Mouse (Mus musculus) forebrain, embryonic 10.5 days (tissue): Measurements from ENCODE around the gene 6030445D17Rik. TPM values are rescaled to one million over a fixed set of nuclear protein-coding genes. Genes with fewer than 3 reads are reported as not detected.
A peak's percentile ranks its signal among the peaks of the same experiment; 100 is the strongest.

Source experiments
- DNase-seq: peaks from one replicate; pipeline ENCODE4 v3.0.0-alpha.2; 2017; ENCODE audit warnings: low spot score; ENCODE audit errors: extremely low spot score
- H3K27ac ChIP-seq: fragments of 300-500 bp; sonication (generic); 2 replicates; pipeline ENCODE4 v1.5.1; 2016; ENCODE audit warnings: mild to moderate bottlenecking
- H3K27me3 ChIP-seq: fragments of 300-500 bp; sonication (generic); 2 replicates; pipeline ENCODE4 v1.6.1; 2016; ENCODE audit warnings: mild to moderate bottlenecking; ENCODE audit not compliant: poor library complexity, severe bottlenecking
- H3K36me3 ChIP-seq: fragments of 300-500 bp; sonication (generic); replicated peaks from 2 replicates; pipeline ENCODE4 v1.6.1; 2016; ENCODE audit warnings: mild to moderate bottlenecking, moderate library complexity
- H3K4me1 ChIP-seq: fragments of 300-500 bp; sonication (generic); 2 replicates; pipeline ENCODE4 v1.6.1; 2016
- H3K4me3 ChIP-seq: fragments of 300-500 bp; sonication (generic); 2 replicates; pipeline ENCODE4 v1.5.1; 2016; ENCODE audit warnings: mild to moderate bottlenecking, moderate library complexity
- H3K9me3 ChIP-seq: fragments of 300-500 bp; sonication (generic); 2 replicates; pipeline ENCODE4 v1.6.1; 2016; ENCODE audit warnings: mild to moderate bottlenecking, moderate library complexity
- WGBS: fragments of 180-500 bp; shearing (Covaris S2); methylation state at CpG from one replicate; pipeline ENCODE4 v1.1.7; 2016; 5-methylcytosine and 5-hydroxymethylcytosine counted together
- polyA plus RNA-seq: library from polyadenylated mRNA; unstranded; fragments of >200 nt; fragmentation: Nextera tagmentation; extraction: Ambion mirVana; gene quantifications from 2 replicates; pipeline ENCODE4 v1.2.1, GENCODE M21; 2016

Gene 6030445D17Rik
- 0.07 and 0.32 TPM in 2 replicates for polyA plus RNA-seq

- Histone ChIP-seq H3K36me3 (no peaks in the 10 kb centered on the region), H3K4me1 (peaks cover 35% of the 10 kb centered on the region), H3K27me3 (peaks cover 61% of the 10 kb centered on the region), H3K27ac (peak within 1 kb of the TSS; percentile 85), H3K9me3 (no peaks in the 10 kb centered on the region), H3K4me3 (peak within 1 kb of the TSS; percentile 76)
- peak; percentile 72 for DNase-seq
- WGBS: under 1% methylated on average over 64 of the region's 64 CpGs
These were observed at the start of gene 6030445D17Rik for GRCm38 (mm10) chr4:136462086-136462838. Gene 6030445D17Rik (plus strand): TSS chr4:136462250.

- no peaks in the 10 kb centered on the region for H3K9me3 ChIP-seq
- WGBS: 96% methylated on average over 9 of the region's 9 CpGs
- peaks cover 22% of the 10 kb centered on the region for H3K4me1 ChIP-seq
- no peak overlapping the region for H3K4me3 ChIP-seq
- no peak overlapping the region for H3K27ac ChIP-seq
- no peak for DNase-seq
- H3K36me3 ChIP-seq: no peaks in the 10 kb centered on the region
- peaks cover 35% of the 10 kb centered on the region for H3K27me3 ChIP-seq
These were observed 46.6 kb upstream of the 6030445D17Rik start for GRCm38 (mm10) chr4:136415477-136415876.

GRCm38 (mm10) chr4:136418962-136419361 is 43.1 kb upstream of the 6030445D17Rik start:
- DNase-seq: no peak

GRCm38 (mm10) chr4:136419386-136419785 is 42.7 kb upstream of the 6030445D17Rik start:
- WGBS: 50% methylated on average over 6 of the region's 6 CpGs
- peaks cover 53% of the 10 kb centered on the region for H3K4me1 ChIP-seq

More at GRCm38 (mm10) chr4:136418962-136419361, 43.1 kb upstream of the 6030445D17Rik start:
- H3K4me1 ChIP-seq: peaks cover 49% of the 10 kb centered on the region
- peaks cover 70% of the 10 kb centered on the region for H3K27me3 ChIP-seq
- WGBS: 7% methylated on average over 11 of the region's 11 CpGs
- H3K36me3 ChIP-seq: no peaks in the 10 kb centered on the region
- no peaks in the 10 kb centered on the region for H3K9me3 ChIP-seq
- H3K4me3 ChIP-seq: no peak overlapping the region
- peak overlapping the region; percentile 58; the same call in 1 of the 2 replicates for H3K27ac ChIP-seq

GRCm38 (mm10) chr4:136423224-136423623 is 38.8 kb upstream of the 6030445D17Rik start, which contains the start of gene Htr1d:
Gene Htr1d (plus strand): TSS chr4:136423524.
- Histone ChIP-seq H3K4me3 (peak within 1 kb of the TSS; percentile 60), H3K27ac (peak within 1 kb of the TSS; percentile 71), H3K36me3 (no peaks in the 10 kb centered on the region), H3K9me3 (no peaks in the 10 kb centered on the region), H3K27me3 (peaks cover 97% of the 10 kb centered on the region), H3K4me1 (peaks cover 59% of the 10 kb centered on the region)
- 83% methylated on average over 9 of the region's 9 CpGs for whole genome bisulfite sequencing
- DNase-seq: no peak

More at GRCm38 (mm10) chr4:136419386-136419785, 42.7 kb upstream of the 6030445D17Rik start:
- no peak for DNase-seq
- 0 out of 2 replicates have a peak overlapping the region, but pooled peaks have one; percentile 58 for H3K27ac ChIP-seq
- H3K27me3 ChIP-seq: peaks cover 75% of the 10 kb centered on the region
- H3K4me3 ChIP-seq: no peak overlapping the region
- no peaks in the 10 kb centered on the region for H3K9me3 ChIP-seq
- H3K36me3 ChIP-seq: no peaks in the 10 kb centered on the region

GRCm38 (mm10) chr4:136424120-136424999 is 37.7 kb upstream of the 6030445D17Rik start:
- Histone ChIP-seq H3K36me3 (no peaks in the 10 kb centered on the region), H3K27ac (peak overlapping the region; percentile 71), H3K9me3 (no peaks in the 10 kb centered on the region), H3K4me1 (peaks cover 54% of the 10 kb centered on the region), H3K27me3 (peaks cover 97% of the 10 kb centered on the region), H3K4me3 (peak overlapping the region; percentile 60)
- 1% methylated on average over 70 of the region's 70 CpGs for WGBS
- no peak for DNase-seq

GRCm38 (mm10) chr4:136425000-136425288 is 37.1 kb upstream of the 6030445D17Rik start:
- DNase-seq: peak; percentile 39
- Histone ChIP-seq H3K4me3 (peak overlapping the region; percentile 60), H3K27me3 (peaks cover 97% of the 10 kb centered on the region), H3K4me1 (peaks cover 49% of the 10 kb centered on the region), H3K27ac (0 out of 2 replicates have a peak overlapping the region, but pooled peaks have one; percentile 71), H3K9me3 (no peaks in the 10 kb centered on the region), H3K36me3 (no peaks in the 10 kb centered on the region)
- 2% methylated on average over 15 of the region's 15 CpGs for WGBS

- H3K27me3 ChIP-seq: peaks cover 48% of the 10 kb centered on the region
- H3K27ac ChIP-seq: peak overlapping the region; percentile 75
- H3K4me3 ChIP-seq: no peak overlapping the region
- no peak for DNase-seq
- 38% methylated on average over 11 of the region's 11 CpGs for WGBS
- no peaks in the 10 kb centered on the region for H3K36me3 ChIP-seq
- peaks cover 22% of the 10 kb centered on the region for H3K4me1 ChIP-seq
- no peaks in the 10 kb centered on the region for H3K9me3 ChIP-seq
These were observed 31.3 kb upstream of the 6030445D17Rik start for GRCm38 (mm10) chr4:136430609-136431375.

GRCm38 (mm10) chr4:136431376-136431693 is 30.7 kb upstream of the 6030445D17Rik start:
- peaks cover 27% of the 10 kb centered on the region for H3K4me1 ChIP-seq
- peaks cover 43% of the 10 kb centered on the region for H3K27me3 ChIP-seq
- peak; percentile 76 for DNase-seq
- no peaks in the 10 kb centered on the region for H3K9me3 ChIP-seq
- H3K27ac ChIP-seq: peak overlapping the region; percentile 75; the same call in 1 of the 2 replicates
- H3K4me3 ChIP-seq: no peak overlapping the region
- no peaks in the 10 kb centered on the region for H3K36me3 ChIP-seq
- WGBS: 2% methylated on average over 3 of the region's 3 CpGs

GRCm38 (mm10) chr4:136434029-136434428 is 28.0 kb upstream of the 6030445D17Rik start:
- Histone ChIP-seq H3K36me3 (no peaks in the 10 kb centered on the region), H3K4me3 (no peak overlapping the region), H3K27me3 (peaks cover 18% of the 10 kb centered on the region), H3K9me3 (no peaks in the 10 kb centered on the region), H3K4me1 (peaks cover 30% of the 10 kb centered on the region), H3K27ac (no peak overlapping the region)
- 88% methylated on average over 4 of the region's 4 CpGs for WGBS
- no peak for DNase-seq

GRCm38 (mm10) chr4:136439106-136439505 is 22.9 kb upstream of the 6030445D17Rik start:
- Histone ChIP-seq H3K4me3 (no peak overlapping the region), H3K27ac (no peak overlapping the region), H3K36me3 (no peaks in the 10 kb centered on the region), H3K4me1 (peaks cover 11% of the 10 kb centered on the region), H3K27me3 (no peaks in the 10 kb centered on the region), H3K9me3 (no peaks in the 10 kb centered on the region)
- DNase-seq: no peak
- WGBS: 64% methylated on average over 4 of the region's 4 CpGs

- Histone ChIP-seq H3K36me3 (no peaks in the 10 kb centered on the region), H3K27ac (no peak overlapping the region), H3K9me3 (no peaks in the 10 kb centered on the region), H3K4me1 (peaks cover 5% of the 10 kb centered on the region), H3K27me3 (no peaks in the 10 kb centered on the region), H3K4me3 (no peak overlapping the region)
- no peak for DNase-seq
- WGBS: 86% methylated on average over 15 of the region's 15 CpGs
These were observed 20.6 kb upstream of the 6030445D17Rik start for GRCm38 (mm10) chr4:136441354-136442043.
